In the genomic region with DNA sequence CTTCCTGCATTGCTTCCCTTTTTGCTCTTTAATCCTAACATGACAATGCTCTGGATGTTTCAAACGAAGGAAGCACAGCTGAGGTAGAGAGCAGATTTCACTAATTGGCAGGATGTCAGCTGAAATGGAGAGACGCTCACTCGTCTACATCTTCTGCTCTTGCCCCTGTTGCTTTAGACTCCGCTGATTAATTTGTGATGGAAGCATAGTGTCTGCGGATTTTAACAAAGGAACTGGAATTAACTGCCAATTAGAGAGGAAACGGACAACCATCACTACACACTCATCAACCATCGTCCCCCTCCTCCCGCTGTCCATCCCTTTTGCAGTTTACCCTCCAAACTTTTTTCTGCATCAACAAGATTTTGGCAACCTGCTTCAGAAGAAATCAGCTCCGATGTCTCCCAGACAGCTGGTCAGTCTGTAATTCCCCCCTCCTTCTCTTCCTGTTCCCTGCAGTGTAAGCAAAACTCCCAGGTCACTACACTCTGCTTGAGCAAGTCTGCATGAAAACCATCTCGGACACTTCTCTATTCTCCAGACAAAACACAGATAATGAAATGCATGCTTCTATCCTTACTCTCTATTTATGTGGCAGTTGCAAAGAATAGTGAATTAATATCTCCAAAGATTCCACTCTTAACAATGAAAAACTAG, we compare ENCODE assay signal across 17 mouse cellular contexts.
DNase-seq lines count a peak whose midpoint lies in the region; ATAC-seq and TF ChIP-seq lines count a peak whose summit lies in the region.
"Had no signal": no experiment of that assay in that cellular context is flagged by ENCODE, and none has a peak within 500 bp of the region (broad histone marks: within the 10 kb centered on the region; RNA-seq: fewer than 3 reads in every experiment).

No protein-coding gene starts in this region.

- no peaks in the 10 kb centered on the region for H3K9me3 ChIP-seq in forebrain, embryonic 11.5 days (ENCODE audit: control insufficient read depth, low read length)
- H3K9me3 ChIP-seq in forebrain, embryonic 10.5 days, result no peaks in the 10 kb centered on the region
- no peaks in the 10 kb centered on the region for H3K9me3 ChIP-seq in kidney, postnatal 0 days (replicated peaks; ENCODE audit: low read length)
- no peaks in the 10 kb centered on the region for H3K9me3 ChIP-seq in forebrain, embryonic 14.5 days (replicated peaks; ENCODE audit: control insufficient read depth, low read length)
- H3K9me3 ChIP-seq in midbrain, embryonic 15.5 days, result no peaks in the 10 kb centered on the region
- H3K9me3 ChIP-seq: liver, embryonic 15.5 days; megakaryocyte, embryonic 14.5 days had no signal

- no peaks in the 10 kb centered on the region for H3K36me3 ChIP-seq in forebrain, embryonic 11.5 days (ENCODE audit: control insufficient read depth, insufficient read depth, low read length)
- H3K36me3 ChIP-seq in forebrain, embryonic 10.5 days (replicated peaks), result no peaks in the 10 kb centered on the region
- no peaks in the 10 kb centered on the region for H3K36me3 ChIP-seq in kidney, postnatal 0 days (ENCODE audit: insufficient read depth, low read length)
- H3K36me3 ChIP-seq in forebrain, embryonic 14.5 days (ENCODE audit: control insufficient read depth, insufficient read depth, low read length), result no peaks in the 10 kb centered on the region
- H3K36me3 ChIP-seq in midbrain, embryonic 15.5 days (replicated peaks), result no peaks in the 10 kb centered on the region
- H3K36me3 ChIP-seq: liver, embryonic 15.5 days had no signal

- H3K4me3 ChIP-seq in forebrain, embryonic 11.5 days (ENCODE audit: low read depth, low read length), result no peak overlapping the region
- H3K4me3 ChIP-seq in forebrain, embryonic 10.5 days, result no peak overlapping the region
- H3K4me3 ChIP-seq in kidney, postnatal 0 days (replicated peaks; ENCODE audit: low read depth, low read length), result no peak overlapping the region
- no peak overlapping the region for H3K4me3 ChIP-seq in forebrain, embryonic 14.5 days (ENCODE audit: low read depth, low read length)
- H3K4me3 ChIP-seq in midbrain, embryonic 15.5 days, result no peak overlapping the region
- H3K4me3 ChIP-seq: liver, embryonic 15.5 days; megakaryocyte, embryonic 14.5 days had no signal

- 0 out of 2 replicates have a peak overlapping the region, but pooled peaks have one; percentile 3 for H3K4me2 ChIP-seq in forebrain, embryonic 11.5 days (ENCODE audit: low read depth, low read length, severe bottlenecking)
- H3K4me2 ChIP-seq in kidney, postnatal 0 days (ENCODE audit: low read length), result peak overlapping the region; percentile 22; the same call in 1 of the 2 replicates
- H3K4me2 ChIP-seq in forebrain, embryonic 14.5 days (ENCODE audit: low read length), result peak overlapping the region; percentile 24; the same call in 1 of the 2 replicates
- H3K4me2 ChIP-seq in midbrain, embryonic 15.5 days, result 0 out of 2 replicates have a peak overlapping the region, but pooled peaks have one; percentile 8
- H3K4me2 ChIP-seq: liver, embryonic 15.5 days had no signal

- peak; percentile 69 for ATAC-seq in forebrain, embryonic 11.5 days (replicated peaks; ENCODE audit: low FRiP score)
- ATAC-seq in kidney, postnatal 0 days (replicated peaks; ENCODE audit: low FRiP score, low read depth), result no peak
- no peak; the same call in 1 of the 2 replicates for ATAC-seq in forebrain, embryonic 14.5 days
- no peak for ATAC-seq in midbrain, embryonic 15.5 days (replicated peaks)

- no peak for TF ChIP-seq CTCF in kidney, postnatal 0 days (IDR thresholded peaks at IDR 0.05; ENCODE audit: low read depth)

- no peaks in the 10 kb centered on the region for H3K27me3 ChIP-seq in forebrain, embryonic 11.5 days (ENCODE audit: control insufficient read depth, insufficient read depth, low read length)
- H3K27me3 ChIP-seq in forebrain, embryonic 10.5 days (ENCODE audit: poor library complexity, severe bottlenecking), result no peaks in the 10 kb centered on the region
- H3K27me3 ChIP-seq in kidney, postnatal 0 days (ENCODE audit: insufficient read depth, low read length), result no peaks in the 10 kb centered on the region
- no peaks in the 10 kb centered on the region for H3K27me3 ChIP-seq in forebrain, embryonic 14.5 days (replicated peaks; ENCODE audit: control insufficient read depth, insufficient read depth, low read length)
- H3K27me3 ChIP-seq in midbrain, embryonic 15.5 days (replicated peaks), result no peaks in the 10 kb centered on the region
- H3K27me3 ChIP-seq: liver, embryonic 15.5 days; megakaryocyte, embryonic 14.5 days had no signal

- 0 out of 2 replicates have a peak, but pooled peaks cover 2% of the 10 kb centered on the region for H3K4me1 ChIP-seq in forebrain, embryonic 11.5 days (replicated peaks; ENCODE audit: control insufficient read depth, insufficient read depth, low read length)
- peaks cover 10% of the 10 kb centered on the region for H3K4me1 ChIP-seq in forebrain, embryonic 10.5 days
- no peaks in the 10 kb centered on the region for H3K4me1 ChIP-seq in kidney, postnatal 0 days (replicated peaks; ENCODE audit: insufficient read depth, low read length)
- H3K4me1 ChIP-seq in forebrain, embryonic 14.5 days (ENCODE audit: control insufficient read depth, insufficient read depth, low read length), result no peaks in the 10 kb centered on the region
- peaks cover 7% of the 10 kb centered on the region; the same call in 1 of the 2 replicates for H3K4me1 ChIP-seq in midbrain, embryonic 15.5 days
- H3K4me1 ChIP-seq: liver, embryonic 15.5 days; megakaryocyte, embryonic 14.5 days had no signal

- 24% methylated on average over 10 of the region's 10 CpGs for WGBS in forebrain, embryonic 11.5 days
- 45% methylated on average over 10 of the region's 10 CpGs for WGBS in forebrain, embryonic 10.5 days
- 23% methylated on average over 10 of the region's 10 CpGs for WGBS in kidney, postnatal 0 days
- WGBS in forebrain, embryonic 14.5 days, result 11% methylated on average over 10 of the region's 10 CpGs
- WGBS in midbrain, embryonic 15.5 days, result 32% methylated on average over 10 of the region's 10 CpGs

- no peak overlapping the region for H3K27ac ChIP-seq in forebrain, embryonic 11.5 days (ENCODE audit: low read depth, low read length)
- H3K27ac ChIP-seq in forebrain, embryonic 10.5 days, result no peak overlapping the region
- H3K27ac ChIP-seq in kidney, postnatal 0 days, result no peak overlapping the region
- H3K27ac ChIP-seq in forebrain, embryonic 14.5 days (ENCODE audit: low read depth, low read length), result no peak overlapping the region
- 0 out of 2 replicates have a peak overlapping the region, but pooled peaks have one; percentile 2 for H3K27ac ChIP-seq in midbrain, embryonic 15.5 days
- H3K27ac ChIP-seq: liver, embryonic 15.5 days; stomach, postnatal 0 days had no signal

- H3K9ac ChIP-seq in forebrain, embryonic 11.5 days (ENCODE audit: low read length), result no peak overlapping the region
- H3K9ac ChIP-seq in kidney, postnatal 0 days (ENCODE audit: low read depth, low read length), result no peak overlapping the region
- no peak overlapping the region for H3K9ac ChIP-seq in forebrain, embryonic 14.5 days (ENCODE audit: low read length)
- H3K9ac ChIP-seq in midbrain, embryonic 15.5 days, result no peak overlapping the region
- H3K9ac ChIP-seq: liver, embryonic 15.5 days had no signal

- DNase-seq in forebrain, embryonic 11.5 days (ENCODE audit: low spot score), result no peak
- no peak for DNase-seq in forebrain, embryonic 10.5 days (ENCODE audit: extremely low spot score, low spot score)
- peak; percentile 27 for DNase-seq in kidney, postnatal 0 days (ENCODE audit: low spot score)
- DNase-seq in kidney, postnatal 10 days, result no peak
- peak; percentile 59 for DNase-seq in forebrain, embryonic 14.5 days (ENCODE audit: low spot score)
- DNase-seq in T-cell, adult 2 months (ENCODE audit: low spot score), result no peak
- DNase-seq in layer of hippocampus, adult 9-10 months (ENCODE audit: low spot score), result no peak
- DNase-seq: adrenal gland, postnatal 36 days; gastrocnemius, postnatal 14 days; kidney, postnatal 25 days; layer of hippocampus, adult 9-11 months; lung, postnatal 14 days; thymus, postnatal 14 days had no signal

Comparison
In these comparisons a context has a peak if more than half of its experiments do, and no peak if none do; other contexts are left out.
1. DNase-seq: peak in kidney, postnatal 0 days (single experiment) and forebrain, embryonic 14.5 days (single experiment); none in forebrain, embryonic 11.5 days (single experiment), forebrain, embryonic 10.5 days (single experiment), kidney, postnatal 10 days (single experiment), T-cell, adult 2 months (single experiment) and layer of hippocampus, adult 9-10 months (single experiment).
2. Peak in every context shown above with its lines, with median percentiles within 50 percentile points of each other: H3K4me2 ChIP-seq.